Mouse (Mus musculus) lung, postnatal 36 days (tissue): ENCODE data around the gene Rela.
"Not testable (repeated sequence)": the region's sequence is repeated elsewhere in the genome, so short reads cannot be mapped to it uniquely, and the experiment has no call there.

Experiments used
- DNase-seq: peaks from one replicate; pipeline ENCODE4 v3.0.0; 2022; ENCODE audit warnings: mixed read lengths

Rela gene

GRCm38 (mm10) chr19:5666386-5666785 is 29.1 kb downstream of the Rela start:
- no peak for DNase-seq

DNA sequence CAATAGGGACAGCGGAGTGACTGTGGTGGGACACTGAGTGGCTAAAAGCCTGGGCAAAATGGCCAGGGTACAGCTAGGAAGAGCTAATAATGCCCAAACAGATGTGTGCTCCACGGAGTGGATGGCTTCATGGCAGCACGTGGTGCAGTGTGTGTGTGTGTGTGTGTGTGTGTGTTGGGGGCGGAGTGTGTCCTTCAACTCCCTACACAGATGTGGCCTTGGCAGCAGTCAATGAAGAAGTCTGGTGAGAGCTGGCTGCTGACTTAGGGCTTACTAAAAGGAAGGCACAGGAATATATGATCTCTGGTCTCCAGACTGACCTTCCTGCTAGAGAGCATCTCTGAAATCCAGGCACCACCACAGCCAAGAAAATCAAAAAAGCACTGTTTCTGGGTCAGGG is 31.1 kb downstream of the Rela start:
- DNase-seq = no peak

DNA sequence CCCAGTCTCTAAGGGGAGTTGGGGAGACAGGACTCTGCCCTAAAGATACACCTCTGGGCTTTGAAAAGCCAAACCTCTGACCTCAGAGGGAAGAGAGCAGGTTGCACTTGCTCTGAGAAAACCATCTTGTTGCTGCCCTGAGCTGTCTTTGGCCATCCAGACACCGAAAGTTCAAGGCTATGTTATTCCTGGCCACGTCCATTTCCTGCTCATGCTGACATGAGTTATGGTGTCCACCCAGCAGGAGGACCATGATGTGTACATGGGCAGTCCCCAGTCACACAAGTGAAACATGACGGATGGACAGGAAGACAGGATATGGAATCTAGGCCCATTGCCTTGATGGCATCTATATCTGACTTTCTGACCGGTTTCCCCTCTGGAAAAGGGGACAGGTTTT is 43.1 kb downstream of the Rela start:
- DNase-seq = no peak

- DNase-seq = no peak
Measured at GRCm38 (mm10) chr19:5684236-5684635, 47.0 kb downstream of the Rela start.

- no peak for DNase-seq
Measured at GRCm38 (mm10) chr19:5684985-5685384, 47.7 kb downstream of the Rela start.

DNA sequence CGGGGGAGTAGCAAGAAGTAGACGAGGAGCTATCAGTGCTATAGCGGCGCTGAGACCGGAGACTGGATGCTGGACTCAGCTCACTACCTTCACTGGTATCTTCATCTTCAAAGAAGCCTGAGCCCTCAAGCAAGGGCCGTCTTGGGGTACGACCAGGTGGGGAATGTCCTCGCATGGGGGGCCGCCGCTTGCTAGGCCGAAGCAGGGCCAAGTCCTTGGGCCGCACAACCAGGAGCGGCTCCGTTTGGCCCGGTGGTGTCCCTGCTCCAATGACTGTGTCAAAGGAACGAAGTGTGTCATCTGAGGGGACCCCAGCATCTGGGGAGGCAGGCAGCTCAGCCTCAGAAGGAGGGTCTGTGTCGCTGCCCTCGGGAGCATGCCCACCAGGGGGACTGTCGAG is 48.1 kb downstream of the Rela start:
- DNase-seq = no peak

GRCm38 (mm10) chr19:5685861-5686260 is 48.6 kb downstream of the Rela start:
- DNase-seq = no peak

GRCm38 (mm10) chr19:5686437-5686836 is 49.2 kb downstream of the Rela start:
- DNase-seq = no peak

DNA sequence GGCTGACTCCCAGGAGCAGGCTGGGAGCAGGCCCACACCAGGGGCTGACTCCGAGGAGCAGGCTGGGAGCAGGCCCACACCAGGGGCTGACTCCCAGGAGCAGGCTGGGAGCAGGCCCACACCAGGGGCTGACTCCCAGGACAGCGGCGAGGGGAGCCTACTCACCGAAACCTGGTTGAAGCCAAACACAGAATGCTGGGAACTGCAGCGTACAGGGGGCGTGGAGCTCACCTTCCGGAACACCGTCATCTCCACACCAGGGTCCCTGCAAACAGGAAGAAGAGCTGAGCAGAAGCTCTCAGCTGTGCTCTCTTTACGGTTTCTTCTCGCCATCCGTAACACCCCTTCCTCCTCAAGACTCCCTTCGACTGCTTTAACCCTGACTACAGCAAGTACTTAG is 49.7 kb downstream of the Rela start:
- not testable (repeated sequence) for DNase-seq

DNA sequence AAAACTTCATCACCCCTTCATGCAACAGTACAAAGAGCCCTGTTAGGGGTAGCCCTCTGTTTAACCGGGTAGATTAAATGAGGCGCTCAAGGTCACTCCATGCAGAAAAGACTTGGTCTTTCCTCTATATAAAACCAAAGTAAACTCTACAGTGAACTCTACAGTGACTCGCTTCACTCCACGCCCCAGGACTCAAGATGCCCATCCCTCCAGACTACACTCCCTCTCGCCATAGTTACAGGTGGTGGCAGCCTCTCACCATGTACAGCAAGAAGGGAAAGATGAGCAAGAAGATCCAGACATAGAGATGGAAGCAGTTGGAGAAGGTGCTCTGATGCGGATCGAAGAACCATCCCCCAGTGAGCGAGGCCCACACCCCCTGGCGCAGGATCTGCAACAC is 50.5 kb downstream of the Rela start:
- DNase-seq = no peak

GRCm38 (mm10) chr19:5688200-5689087 is 51.2 kb downstream of the Rela start, which contains the start of the genes Map3k11 and Pcnx3:
Map3k11 (plus strand) TSS chr19:5688742.
Pcnx3 (minus strand) TSS chr19:5688908.
- DNase-seq = peak; percentile 99

DNA sequence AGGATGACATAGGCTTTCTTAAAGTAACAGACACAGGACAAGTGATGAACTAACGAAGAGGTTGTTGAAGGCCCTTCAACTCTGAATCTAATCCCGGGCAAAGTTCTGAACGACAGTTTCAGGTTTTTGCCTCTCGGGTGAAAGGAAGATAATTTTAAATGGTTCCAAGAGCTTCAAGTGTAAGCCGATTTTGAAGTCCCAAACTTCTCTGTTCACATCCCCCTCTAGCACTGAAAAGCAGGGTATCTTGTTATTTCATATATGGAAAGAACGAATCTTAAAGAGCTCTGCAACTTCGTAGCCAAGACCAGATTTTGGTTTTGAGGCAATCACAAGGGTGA is 51.8 kb downstream of the Rela start:
- no peak for DNase-seq

- peak; percentile 96 for DNase-seq
Measured at GRCm38 (mm10) chr19:5689565-5690342, 52.5 kb downstream of the Rela start.

- DNase-seq = no peak
Measured at GRCm38 (mm10) chr19:5690343-5690735, 53.1 kb downstream of the Rela start.

GRCm38 (mm10) chr19:5691601-5692000 is 54.3 kb downstream of the Rela start:
- DNase-seq = peak; percentile 29

GRCm38 (mm10) chr19:5692086-5692912 is 55.0 kb downstream of the Rela start:
- DNase-seq = peak; percentile 82

GRCm38 (mm10) chr19:5692913-5693396 is 55.7 kb downstream of the Rela start:
- DNase-seq = peak; percentile 17

- no peak for DNase-seq
Measured at GRCm38 (mm10) chr19:5693801-5694200, 56.5 kb downstream of the Rela start.

DNA sequence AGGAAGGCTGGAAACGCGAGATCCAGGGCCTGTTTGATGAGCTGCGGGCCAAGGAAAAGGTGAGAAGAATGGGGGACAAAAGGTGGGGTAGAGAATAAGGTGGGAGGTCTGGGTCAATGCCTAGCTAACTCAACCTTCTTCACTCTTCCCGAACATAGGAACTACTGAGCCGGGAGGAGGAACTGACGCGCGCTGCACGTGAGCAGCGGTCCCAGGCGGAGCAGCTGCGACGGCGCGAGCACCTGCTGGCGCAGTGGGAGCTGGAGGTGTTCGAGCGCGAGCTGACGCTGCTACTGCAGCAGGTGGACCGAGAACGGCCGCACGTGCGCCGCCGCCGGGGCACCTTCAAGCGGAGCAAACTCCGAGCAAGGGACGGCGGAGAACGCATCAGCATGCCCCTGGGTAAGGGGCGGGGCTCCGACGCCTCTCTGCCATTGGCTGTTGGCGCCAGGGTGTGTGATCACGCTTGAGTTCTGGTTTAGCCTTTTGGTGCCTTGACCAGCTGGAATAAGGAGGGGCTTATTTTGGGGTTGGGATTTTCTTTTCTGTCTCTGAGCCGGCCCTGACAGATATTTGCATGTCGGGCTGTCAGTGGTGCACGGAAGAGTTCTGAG is 58.7 kb downstream of the Rela start:
- no peak for DNase-seq
